Mouse (Mus musculus) brain, embryonic 14.5 days (tissue): ENCODE results near the gene Dnaic2.

ENCODE experiments used
- CTCF ChIP-seq: fragments of 200-500 bp; IDR thresholded peaks from 2 replicates; pipeline ENCODE4 v1.5.1; 2012; ENCODE audit warnings: inconsistent platforms, mild to moderate bottlenecking, moderate library complexity, borderline replicate concordance; ENCODE audit not compliant: insufficient read depth, insufficient read length; ENCODE audit errors: extremely low read depth
- POLR2A ChIP-seq: fragments of 200-500 bp; IDR thresholded peaks from 2 replicates; pipeline ENCODE4 v1.6.1; 2012; ENCODE audit warnings: mild to moderate bottlenecking, inconsistent platforms, borderline replicate concordance; ENCODE audit not compliant: poor library complexity, insufficient read depth, insufficient read length, severe bottlenecking; ENCODE audit errors: extremely low read depth

DNA sequence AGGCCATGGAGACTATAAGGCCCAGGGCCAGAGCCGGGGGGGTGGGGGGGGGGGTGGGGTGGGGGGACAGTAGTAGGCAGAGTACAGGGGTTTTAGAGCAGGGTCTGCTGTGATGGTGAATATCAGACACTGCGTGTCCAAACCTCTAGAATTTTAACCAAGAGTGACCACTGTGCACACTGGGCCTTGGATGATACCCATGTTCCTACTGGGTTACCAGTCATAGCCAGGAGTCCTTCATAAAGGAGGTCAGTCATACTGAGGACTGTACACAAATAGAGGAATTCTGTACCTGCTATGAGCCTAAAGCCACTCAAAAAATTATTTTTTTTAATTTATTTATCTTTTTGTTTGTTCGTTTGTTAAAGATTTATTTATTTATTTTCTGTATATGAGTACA, 38.5 kb upstream of the Dnaic2 start:
- TF ChIP-seq CTCF (no peak), POLR2A (no peak)
